Mouse (Mus musculus) olfactory bulb, adult 2 months (tissue): Measurements from ENCODE around the gene Morc1.

Experiments
- CTCF ChIP-seq: fragments of 200-500 bp; IDR thresholded peaks from 2 replicates; pipeline ENCODE4 v1.5.1; 2012; ENCODE audit warnings: low read depth, mild to moderate bottlenecking, low read length, moderate library complexity; ENCODE audit not compliant: insufficient read depth
- POLR2A ChIP-seq: fragments of 200-500 bp; IDR thresholded peaks from 2 replicates; pipeline ENCODE4 v1.6.1; 2012; ENCODE audit warnings: mild to moderate bottlenecking, low read depth, low read length, moderate library complexity; ENCODE audit not compliant: insufficient read depth

DNA sequence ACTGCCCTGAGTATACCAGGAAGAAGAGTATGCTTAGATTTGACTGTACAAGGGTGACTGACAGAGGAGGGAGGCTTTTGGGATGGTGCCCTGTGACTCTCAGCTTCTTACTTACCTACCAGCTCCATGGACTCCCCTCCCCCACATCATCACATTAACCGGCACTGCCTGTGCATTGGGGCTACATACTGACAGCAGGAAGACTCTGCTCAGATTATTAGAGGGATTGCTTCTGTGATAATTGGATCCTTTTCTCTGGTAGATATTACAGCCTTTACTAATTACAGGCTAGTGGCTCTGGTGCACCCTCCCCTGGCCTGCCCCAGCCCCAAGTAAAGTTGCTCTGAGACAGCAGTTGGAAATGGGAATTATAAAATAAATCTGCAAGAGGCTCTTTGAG, 1.6 kb upstream of the Morc1 start:
- TF ChIP-seq CTCF (no peak), POLR2A (no peak)
